In genomic region chr17:21231654-21232053, GRCm38 (mm10) we compare ENCODE assay signal across 9 mouse cellular contexts. TPM values are rescaled to one million over a fixed set of nuclear protein-coding genes. Genes with fewer than 3 reads are reported as not detected.
DNase-seq lines count a peak whose midpoint lies in the region; ATAC-seq and TF ChIP-seq lines count a peak whose summit lies in the region.
"Had no signal": no experiment of that assay in that cellular context is flagged by ENCODE, and none has a peak within 500 bp of the region (broad histone marks: within the 10 kb centered on the region; RNA-seq: fewer than 3 reads in every experiment).

No protein-coding gene starts in this region.

- TF ChIP-seq EP300 in heart, postnatal 0 days (IDR thresholded peaks at IDR 0.05; ENCODE audit: low read depth), result no peak

- whole genome bisulfite sequencing in heart, postnatal 0 days, result 28% methylated on average over 9 of the region's 9 CpGs

- no peaks in the 10 kb centered on the region for H3K9me3 ChIP-seq in heart, postnatal 0 days (replicated peaks; ENCODE audit: control insufficient read depth, low read length)

- no peak overlapping the region for H3K4me2 ChIP-seq in heart, postnatal 0 days (ENCODE audit: low read depth, low read length)

- no peaks in the 10 kb centered on the region for H3K36me3 ChIP-seq in heart, postnatal 0 days (replicated peaks; ENCODE audit: control insufficient read depth, insufficient read depth, low read length)

- H3K9ac ChIP-seq in heart, postnatal 0 days (replicated peaks; ENCODE audit: low read depth, low read length), result no peak overlapping the region

- no peak overlapping the region for H3K4me3 ChIP-seq in gastrocnemius, adult 2 months
- no peak overlapping the region for H3K4me3 ChIP-seq in heart, postnatal 0 days (ENCODE audit: low read depth, low read length)

- intact Hi-C loops in gastrocnemius, adult 2 months (cut with DNase I), result loop anchor here (5.0 to 10.0 kb wide), 2 partner anchors 303 to 346 kb away; partner anchors contain the start of gene Zfp52
- intact Hi-C loops in gastrocnemius, postnatal 36 days (cut with DNase I), result no loop called here

- TF ChIP-seq POLR2A in brain, embryonic 14.5 days (IDR thresholded peaks at IDR 0.05; ENCODE audit: borderline replicate concordance, extremely low read depth, insufficient read depth, insufficient read length, poor library complexity, severe bottlenecking), result no peak

- H3K27ac ChIP-seq in gastrocnemius, adult 2 months, result no peak overlapping the region
- H3K27ac ChIP-seq in heart, postnatal 0 days (ENCODE audit: low read depth), result no peak overlapping the region
- H3K27ac ChIP-seq: macrophage had no signal

- DNase-seq in gastrocnemius, adult 2 months, result peak; percentile 38
- no peak for DNase-seq in gastrocnemius, postnatal 36 days
- DNase-seq in CD4-positive, CD25-positive, alpha-beta regulatory T cell, adult 2 months (ENCODE audit: low read depth, low spot score), result peak; percentile 81
- DNase-seq in brain, embryonic 14.5 days (ENCODE audit: low read depth), result peak; percentile 31
- DNase-seq in heart, postnatal 0 days (ENCODE audit: low spot score), result peak; percentile 19
- peak; percentile 48 to 59 for DNase-seq in left cerebral cortex, adult 18-20 months (ENCODE audit: low spot score in 2 of 2)
- peak; percentile 60 for DNase-seq in mesoderm, embryonic 11.5 days (ENCODE audit: low read depth, low spot score)
- DNase-seq in telencephalon, adult 2 months (ENCODE audit: low read depth, low spot score), result peak; percentile 11

- no peaks in the 10 kb centered on the region for H3K27me3 ChIP-seq in heart, postnatal 0 days (ENCODE audit: control insufficient read depth, insufficient read depth, low read length)

- no peaks in the 10 kb centered on the region for H3K4me1 ChIP-seq in heart, postnatal 0 days (ENCODE audit: control insufficient read depth, insufficient read depth)

- peak; percentile 62 for TF ChIP-seq CTCF in gastrocnemius, adult 2 months (IDR thresholded peaks at IDR 0.05)
- peak; percentile 43; the same call in 1 of the 2 replicates for TF ChIP-seq CTCF in brain, embryonic 14.5 days (IDR thresholded peaks at IDR 0.05; ENCODE audit: borderline replicate concordance, extremely low read depth, insufficient read depth, insufficient read length)
- peak; percentile 71 for TF ChIP-seq CTCF in heart, postnatal 0 days (IDR thresholded peaks at IDR 0.05; ENCODE audit: low read depth)

- no peak for ATAC-seq in heart, postnatal 0 days (ENCODE audit: insufficient read depth, low read depth)

RNA-seq across cellular contexts. Expression of gene Vmn1r234, which starts 5.8 kb away (rescaled TPM):
- not detected for total RNA-seq in gastrocnemius, adult 2 months (2021)
- total RNA-seq in gastrocnemius, postnatal 36 days (2021), result not detected
- not detected in 2 replicates for polyA plus RNA-seq in brain, embryonic 14.5 days (2012; rRNA removed)
- total RNA-seq in heart, postnatal 0 days (2014; rRNA removed; ENCODE audit: low replicate concordance), result not detected in 2 replicates
- polyA plus RNA-seq in heart, postnatal 0 days (2015; fragmentation: Nextera tagmentation; extraction: Ambion mirVana), result not detected in 2 replicates
- not detected for total RNA-seq in left cerebral cortex, adult 18-20 months (2021)
- polyA plus RNA-seq: macrophage had no signal

RNA-seq across cellular contexts. Expression of gene Vmn1r235, which starts 24.6 kb away (rescaled TPM):
- not detected for total RNA-seq in gastrocnemius, adult 2 months (2021)
- total RNA-seq in gastrocnemius, postnatal 36 days (2021), result not detected
- polyA plus RNA-seq in brain, embryonic 14.5 days (2012; rRNA removed), result not detected in 2 replicates
- total RNA-seq in heart, postnatal 0 days (2014; rRNA removed; ENCODE audit: low replicate concordance), result not detected in 2 replicates
- not detected in 2 replicates for polyA plus RNA-seq in heart, postnatal 0 days (2015; fragmentation: Nextera tagmentation; extraction: Ambion mirVana)
- not detected for total RNA-seq in left cerebral cortex, adult 18-20 months (2021)
- polyA plus RNA-seq: macrophage had no signal

RNA-seq across cellular contexts. Expression of gene Vmn1r236, which starts 51.1 kb away (rescaled TPM):
- not detected for total RNA-seq in gastrocnemius, adult 2 months (2021)
- total RNA-seq in gastrocnemius, postnatal 36 days (2021), result not detected
- not detected in 2 replicates for polyA plus RNA-seq in brain, embryonic 14.5 days (2012; rRNA removed)
- total RNA-seq in heart, postnatal 0 days (2014; rRNA removed; ENCODE audit: low replicate concordance), result not detected in 2 replicates
- not detected in 2 replicates for polyA plus RNA-seq in heart, postnatal 0 days (2015; fragmentation: Nextera tagmentation; extraction: Ambion mirVana)
- total RNA-seq in left cerebral cortex, adult 18-20 months (2021), result not detected
- polyA plus RNA-seq: macrophage had no signal

Comparison
In these comparisons a context has a peak if more than half of its experiments do, and no peak if none do; other contexts are left out.
1. DNase-seq: peak in gastrocnemius, adult 2 months (single experiment), CD4-positive, CD25-positive, alpha-beta regulatory T cell, adult 2 months (single experiment), brain, embryonic 14.5 days (single experiment), heart, postnatal 0 days (single experiment), left cerebral cortex, adult 18-20 months (2 of 2), mesoderm, embryonic 11.5 days (single experiment) and telencephalon, adult 2 months (single experiment); none in gastrocnemius, postnatal 36 days (0 of 2).
2. Peak in every context shown above with its lines, with median percentiles within 50 percentile points of each other: CTCF ChIP-seq.